Mouse (Mus musculus) gastrocnemius, adult 8-10 months (tissue): ENCODE measurements at regions not wholly inside any gene's neighbourhood (a gene's known extent, or its start where the extent isn't known, plus 50 kb on each side); places are given as distances from the start of the nearest gene placed in this dataset.

Experiments
- DNase-seq, 2 experiments: peaks; one replicate each; pipeline ENCODE4 v3.0.0; 2022; ENCODE audit warnings: low spot score in 2 of 2

DNA sequence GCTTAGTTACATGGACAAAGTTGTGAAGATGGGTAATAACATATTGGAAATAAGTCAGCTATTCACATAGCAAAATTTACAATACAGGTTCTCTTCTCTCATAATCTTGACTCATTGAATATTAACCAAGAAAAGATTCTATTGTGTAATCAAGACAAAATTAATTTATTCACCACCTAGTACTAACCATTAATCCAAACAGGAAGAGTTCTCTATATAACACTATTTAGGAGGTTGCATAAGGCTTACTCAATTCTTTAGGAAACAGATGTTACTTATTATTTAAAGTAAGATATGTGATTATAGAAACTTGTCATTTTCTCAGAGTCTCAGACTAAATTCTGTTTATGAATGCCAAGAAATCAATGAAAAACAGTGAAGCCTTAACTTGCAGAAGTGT lies 600.4 kb upstream of the Tusc1 start:
- no peak for DNase-seq

DNA sequence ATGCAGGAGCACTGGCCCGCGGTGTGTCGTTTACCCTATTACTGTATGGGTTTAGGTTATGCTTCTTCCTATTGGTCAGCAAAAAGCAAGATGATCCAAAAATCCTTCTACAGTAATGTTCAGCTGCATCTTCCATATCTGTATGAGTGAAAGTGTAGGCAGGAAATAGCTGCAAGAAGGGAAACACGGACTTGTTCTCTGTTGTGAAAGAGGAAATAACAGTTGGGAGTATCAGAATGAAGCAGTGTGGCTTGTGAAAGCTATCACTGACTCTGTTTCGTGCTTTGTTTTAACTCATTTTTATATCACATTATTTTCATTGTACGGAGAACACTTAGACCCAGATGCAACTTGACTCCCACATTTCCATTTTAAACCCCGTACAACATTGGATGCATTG lies 591.8 kb upstream of the Tusc1 start:
- no peak for DNase-seq

DNA sequence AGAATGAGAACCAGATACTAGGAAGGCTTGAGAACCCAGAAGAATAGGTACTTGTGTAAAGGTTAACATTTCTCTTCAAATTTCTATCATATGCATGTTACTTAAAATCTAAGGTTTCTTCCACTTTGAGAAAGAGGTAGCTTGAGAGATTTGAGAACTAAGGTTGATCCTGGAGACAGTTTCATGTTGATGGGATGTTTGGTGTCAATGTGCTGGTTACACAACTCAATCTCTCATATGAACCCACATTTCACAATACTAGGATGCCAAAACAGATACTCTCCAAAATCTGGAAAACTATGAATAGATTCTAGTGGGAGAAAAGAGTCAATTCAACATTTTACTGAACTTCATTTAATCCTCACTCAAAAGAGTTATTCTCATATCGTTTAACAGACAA lies 589.1 kb upstream of the Tusc1 start:
- no peak for DNase-seq

DNA sequence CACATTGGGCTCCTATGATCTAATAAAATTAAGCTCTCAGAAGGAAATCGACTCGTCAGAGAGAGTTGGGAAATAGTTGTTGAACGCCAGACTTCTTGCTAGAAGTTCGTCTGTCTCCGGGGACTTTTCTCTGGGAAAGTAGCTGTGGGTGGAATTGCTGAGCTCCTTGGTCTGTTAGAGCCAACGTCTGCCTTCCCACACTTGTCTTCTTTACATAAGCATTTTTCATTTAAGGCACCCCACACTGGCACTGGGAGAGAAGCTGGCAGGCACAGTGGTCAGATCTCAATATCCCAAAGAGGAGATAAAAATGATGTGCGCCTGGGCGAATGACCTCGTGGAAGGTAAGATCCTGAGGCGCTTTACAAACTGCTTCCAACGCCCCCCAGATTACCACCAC lies 551.3 kb upstream of the Tusc1 start:
- no peak for DNase-seq

DNA sequence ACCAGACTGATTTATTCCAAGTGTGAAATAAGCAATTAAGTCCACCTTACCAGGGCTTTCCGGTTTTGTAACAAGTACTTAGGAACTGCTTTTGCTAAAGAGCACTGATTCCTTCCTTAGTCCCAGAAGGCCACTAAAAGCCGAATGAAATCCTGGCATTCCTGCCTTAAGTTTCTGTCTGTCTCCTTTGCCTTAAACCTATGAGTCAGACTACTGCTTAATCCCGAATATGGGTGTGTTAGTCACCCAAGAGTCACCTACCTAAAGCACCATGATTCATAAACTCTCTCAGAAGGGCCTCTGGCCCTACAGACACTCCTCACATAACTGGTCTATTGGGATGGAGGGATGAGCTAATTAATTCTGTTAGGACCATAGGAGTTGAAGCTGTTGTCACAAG lies 546.0 kb upstream of the Tusc1 start:
- DNase-seq: no peak

DNA sequence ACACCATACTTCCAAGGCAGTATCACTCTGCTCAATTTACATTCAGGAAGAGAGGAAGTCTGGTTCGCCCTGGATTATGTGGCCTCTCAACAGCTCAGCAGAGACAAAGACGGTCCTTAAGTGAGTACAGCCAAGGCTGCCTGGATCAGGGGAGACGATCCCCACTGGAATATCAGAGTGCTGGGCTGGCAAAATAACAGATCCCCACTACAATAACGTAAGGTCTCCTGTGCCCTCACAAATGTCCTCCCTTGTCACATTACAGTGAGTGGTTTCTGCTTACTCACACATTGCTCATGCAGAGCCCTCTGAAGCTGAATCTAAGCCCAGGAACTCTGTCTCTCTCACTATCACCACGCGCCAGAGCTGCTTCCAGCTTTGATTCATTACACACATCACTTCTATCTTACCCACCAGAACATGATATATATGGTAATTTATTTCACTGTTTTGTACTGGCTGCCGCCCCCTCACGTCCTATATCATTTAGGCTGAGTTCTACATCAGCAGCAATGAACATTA lies 544.1 kb upstream of the Tusc1 start:
- no peak for DNase-seq

DNA sequence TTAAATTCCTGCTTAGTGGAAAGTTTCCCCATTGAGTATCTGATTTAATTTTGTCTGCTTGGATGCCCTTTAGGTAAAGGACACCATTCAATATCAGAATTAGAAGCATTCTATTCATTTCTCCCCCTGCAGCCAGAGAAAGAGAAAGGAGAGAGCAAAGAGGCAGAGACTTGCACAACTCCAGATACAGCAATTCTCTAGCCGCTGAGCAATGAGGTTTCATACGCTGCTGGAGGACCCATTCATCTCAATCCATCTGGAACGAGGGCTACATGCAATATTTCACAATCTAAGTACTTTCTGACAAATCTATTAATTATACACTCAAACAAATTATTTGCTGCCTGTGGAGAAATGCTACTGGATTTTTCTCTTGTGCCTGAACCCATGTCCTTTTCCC lies 538.0 kb upstream of the Tusc1 start:
- DNase-seq: no peak

DNA sequence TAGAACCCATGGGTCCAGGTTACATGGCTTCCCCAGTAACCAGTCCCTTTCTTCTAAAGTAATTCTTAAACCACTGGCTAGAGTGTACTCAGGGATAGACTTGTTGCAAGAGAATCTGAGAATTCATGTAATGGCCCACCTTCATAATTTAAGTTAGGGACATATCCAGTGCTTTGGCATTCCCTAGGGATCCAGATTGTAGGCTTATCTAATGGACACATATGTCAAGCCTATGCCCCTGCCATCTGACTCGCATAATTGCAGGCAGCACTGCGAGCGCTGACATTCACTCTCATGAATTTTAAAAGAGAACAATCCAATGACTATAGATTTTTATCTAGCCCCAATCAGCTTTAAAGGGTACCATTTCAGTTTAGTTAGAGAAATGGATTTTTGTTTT lies 518.1 kb upstream of the Tusc1 start:
- DNase-seq: no peak

DNA sequence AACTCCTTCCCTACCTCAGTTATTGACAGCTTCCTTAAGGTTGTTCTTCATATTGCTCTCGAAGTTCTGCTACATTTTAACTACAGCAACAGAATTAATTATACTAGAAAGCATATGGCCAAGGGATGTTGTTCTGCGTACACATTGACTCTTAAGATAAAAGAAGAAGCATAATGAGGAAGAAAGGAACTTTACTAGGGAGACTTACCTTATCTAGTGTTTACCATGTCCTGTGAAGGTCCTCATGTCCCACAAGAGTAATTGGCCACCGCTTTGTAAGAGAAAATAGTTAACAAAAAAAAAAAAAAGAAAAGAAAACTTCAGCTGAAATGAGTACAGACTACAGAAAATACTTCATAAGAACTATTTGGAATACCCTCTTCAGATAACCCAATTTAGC lies 513.9 kb upstream of the Tusc1 start:
- no peak for DNase-seq

DNA sequence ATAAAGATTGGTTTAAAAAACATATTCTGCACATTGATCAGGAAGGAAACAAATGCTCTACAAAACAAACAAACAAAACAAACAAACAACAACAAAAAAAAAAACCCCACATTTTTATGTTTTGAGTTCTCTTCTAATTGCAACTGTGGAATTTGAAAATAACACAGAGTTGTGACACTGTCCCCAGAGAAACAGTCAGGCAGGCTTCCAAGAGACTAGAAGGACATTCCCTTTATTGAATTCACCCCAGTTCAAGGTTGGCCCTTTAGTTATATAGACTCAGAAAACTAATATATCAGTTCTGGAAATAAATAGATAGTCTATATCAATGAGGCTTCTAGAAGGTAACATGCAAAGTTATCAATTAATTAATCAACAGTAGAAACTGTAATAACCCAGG lies 495.4 kb upstream of the Tusc1 start:
- no peak for DNase-seq

DNA sequence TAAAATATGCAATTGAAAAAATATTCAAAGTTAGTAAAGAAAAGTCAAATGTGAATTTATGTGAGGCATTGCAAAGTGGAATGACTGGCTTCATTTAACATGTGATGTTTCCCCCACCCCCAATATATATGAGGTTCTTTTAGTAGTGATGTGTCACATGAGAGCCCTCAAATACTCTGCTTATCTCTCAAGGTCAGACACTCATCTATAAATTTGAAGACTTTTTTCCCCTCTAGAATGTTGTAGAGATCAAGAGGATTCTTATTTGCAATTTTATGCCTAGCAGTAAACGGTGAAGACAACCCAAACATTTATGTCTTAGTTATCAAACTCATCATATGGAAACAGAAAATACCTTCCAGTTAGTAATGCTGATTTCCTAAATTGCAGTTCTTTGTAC lies 457.8 kb upstream of the Tusc1 start:
- DNase-seq: no peak

DNA sequence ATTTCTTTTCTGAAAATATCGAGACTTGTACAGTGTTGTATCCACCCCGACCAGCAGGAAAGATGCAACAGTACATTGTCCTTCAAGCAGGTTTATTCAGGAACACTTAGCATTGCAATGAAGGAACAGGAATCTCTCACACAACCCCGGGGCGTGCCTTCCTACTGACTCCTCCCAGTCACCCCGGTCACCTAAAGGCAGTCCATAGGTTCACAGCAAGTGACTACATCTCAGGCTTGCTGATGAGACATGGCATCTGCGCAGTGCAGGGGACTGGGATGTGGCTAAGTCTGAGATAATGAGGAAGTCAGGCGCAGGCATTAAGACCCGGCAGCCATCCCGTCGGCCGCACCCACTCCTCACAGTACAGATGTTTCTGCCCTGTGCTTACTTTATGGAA lies 454.8 kb upstream of the Tusc1 start:
- DNase-seq: no peak

DNA sequence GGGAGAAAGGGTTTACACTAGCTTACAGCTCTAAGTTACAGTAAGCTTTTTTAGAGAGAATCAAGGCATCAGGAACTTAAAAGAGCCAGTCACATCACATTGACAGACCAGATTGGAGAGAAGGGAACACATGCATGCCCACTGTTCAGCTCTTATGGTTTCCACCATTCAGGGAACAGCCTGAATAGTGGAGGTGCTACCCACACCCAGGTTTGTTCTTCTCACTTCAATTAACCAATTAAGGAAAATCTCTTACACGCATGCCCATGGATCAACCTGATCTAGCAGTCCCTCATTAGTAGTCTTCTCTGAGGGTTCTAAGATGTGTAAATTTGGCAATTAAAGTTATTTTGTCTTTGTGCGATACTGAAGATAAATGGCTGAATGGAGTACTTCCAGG lies 419.2 kb upstream of the Tusc1 start:
- no peak for DNase-seq

DNA sequence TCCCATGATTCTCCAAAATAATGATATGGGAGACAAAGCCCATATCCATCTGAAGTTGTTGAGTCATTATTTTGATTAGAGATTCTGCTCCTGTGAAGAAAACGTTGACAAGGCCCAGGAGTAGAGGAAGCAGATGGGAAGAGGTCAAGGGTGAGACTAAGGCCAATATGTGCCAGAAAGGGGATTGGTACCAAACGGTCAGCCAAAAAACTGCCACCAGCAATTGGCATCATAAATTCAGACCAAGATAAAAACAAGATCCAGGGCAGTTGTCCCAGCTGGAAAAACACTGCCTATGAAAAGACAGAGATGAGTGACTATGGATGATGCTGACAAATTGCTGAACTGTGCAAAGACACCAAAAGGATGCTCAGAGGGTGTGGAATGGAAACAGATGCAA lies 411.0 kb upstream of the Tusc1 start:
- DNase-seq: no peak

DNA sequence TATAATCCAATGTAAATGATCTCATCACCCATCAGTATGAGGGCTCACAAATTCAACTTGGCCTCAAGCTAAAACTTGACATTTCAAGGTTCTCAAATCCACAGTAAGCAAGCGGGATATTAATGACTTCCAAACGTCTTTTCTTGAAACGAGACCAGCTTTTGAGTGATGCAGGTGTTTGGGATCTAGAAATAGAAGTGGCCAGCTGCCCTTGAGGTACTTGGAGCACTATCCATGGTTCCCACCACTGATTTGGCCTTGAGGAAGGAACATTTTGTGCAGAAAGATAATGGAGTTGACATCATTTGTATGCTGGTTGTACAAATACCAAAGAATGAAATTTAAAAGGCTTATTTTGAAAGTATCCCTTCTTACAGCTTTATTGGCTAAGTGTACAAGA lies 378.4 kb upstream of the Tusc1 start:
- no peak for DNase-seq

DNA sequence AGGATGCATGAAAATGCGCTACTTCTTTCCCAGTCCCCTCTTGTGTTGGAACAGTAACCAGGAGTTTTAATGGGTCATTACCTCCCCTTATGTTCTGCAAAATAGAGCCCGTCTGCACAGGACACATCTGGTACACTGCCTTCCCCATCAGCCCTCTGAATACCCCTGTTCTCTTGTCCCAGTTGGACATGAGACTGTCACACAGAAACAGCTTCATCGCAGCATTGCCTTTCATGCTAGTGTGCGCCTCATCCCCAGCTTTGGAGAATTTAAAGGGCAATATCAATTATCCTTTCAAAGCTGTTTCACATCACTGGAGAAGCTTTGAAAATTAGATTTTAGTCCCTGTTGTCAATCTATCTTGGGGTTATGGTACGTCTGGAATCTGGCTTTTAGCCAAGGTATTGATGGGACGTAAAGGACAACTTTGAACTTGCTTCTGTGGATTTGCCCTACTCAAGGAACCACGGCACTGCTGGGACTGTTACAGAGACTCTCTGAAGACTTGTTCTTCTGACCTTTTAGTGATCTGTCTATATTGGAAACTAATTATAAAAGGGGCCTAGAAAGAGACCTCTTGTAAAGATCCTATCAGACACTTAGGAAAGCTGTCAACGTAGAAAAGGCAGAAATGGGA lies 341.2 kb upstream of the Tusc1 start:
- no peak for DNase-seq

DNA sequence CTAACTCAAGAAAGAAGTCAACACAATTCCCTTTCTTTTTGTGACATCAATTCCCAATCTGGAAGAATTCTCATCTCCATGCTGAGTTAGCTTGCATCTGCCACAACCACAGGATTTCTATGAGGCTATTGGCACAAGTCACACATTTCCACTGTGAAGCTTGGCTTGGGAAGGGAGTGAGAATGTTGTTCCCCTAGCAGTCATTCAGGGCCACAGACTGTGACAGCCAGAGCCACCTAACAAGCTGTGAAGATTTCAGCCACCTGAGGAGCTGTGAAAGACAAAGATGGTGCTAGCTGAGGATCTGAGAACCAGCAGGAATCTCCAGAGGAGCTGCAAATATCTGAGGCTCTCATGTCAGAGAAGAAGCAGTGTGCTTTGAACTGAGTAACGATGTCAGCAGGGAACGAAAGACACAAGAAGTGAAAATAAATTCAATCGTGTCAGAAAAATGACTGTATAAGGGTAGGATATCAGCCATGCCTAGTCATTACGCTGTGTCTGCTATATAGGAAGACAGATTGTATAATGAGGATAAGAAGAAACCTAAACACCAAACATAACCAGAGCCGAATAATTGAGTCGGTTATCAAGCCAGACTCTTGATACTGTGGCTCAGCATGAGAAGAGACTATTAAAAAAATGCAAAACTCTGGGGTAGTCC lies 340.6 kb upstream of the Tusc1 start:
- DNase-seq: no peak

DNA sequence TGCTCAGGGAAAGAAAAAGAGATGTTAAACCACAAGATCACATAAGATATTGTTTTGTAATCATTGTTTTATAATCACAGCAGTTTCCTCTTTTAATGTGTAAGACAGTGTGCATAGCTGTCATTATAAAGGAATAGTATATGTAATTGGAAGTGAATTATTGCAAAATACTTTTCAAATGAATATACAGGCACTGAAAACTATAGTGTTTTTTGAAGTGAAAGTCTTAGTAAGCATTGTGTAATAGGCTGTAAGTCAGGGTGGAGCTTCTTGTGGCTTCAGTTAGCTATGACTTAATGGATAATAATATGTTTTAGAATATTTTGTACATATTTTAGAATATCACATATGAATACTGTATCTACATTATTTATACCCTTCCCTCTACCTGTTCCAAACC lies 333.7 kb upstream of the Tusc1 start:
- no peak for DNase-seq

DNA sequence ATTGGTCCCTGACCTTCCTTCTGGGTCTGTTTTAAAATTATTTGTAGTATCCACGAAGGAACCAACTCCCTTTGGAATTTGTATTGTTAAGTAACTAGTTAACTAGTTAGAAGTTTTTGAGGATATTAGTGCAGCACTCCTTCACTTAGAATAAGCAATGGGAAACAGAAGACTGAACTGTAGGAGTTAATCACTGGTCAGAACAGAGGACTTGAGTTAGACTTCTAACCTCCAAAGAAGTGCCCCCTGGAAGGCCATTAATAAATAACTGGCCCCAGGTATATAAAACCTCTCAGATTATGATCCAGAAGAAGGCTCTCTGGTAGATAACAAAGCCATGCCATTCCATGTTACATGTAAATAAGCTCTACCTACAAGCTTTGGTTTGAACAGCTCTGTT lies 329.0 kb upstream of the Tusc1 start:
- no peak for DNase-seq

DNA sequence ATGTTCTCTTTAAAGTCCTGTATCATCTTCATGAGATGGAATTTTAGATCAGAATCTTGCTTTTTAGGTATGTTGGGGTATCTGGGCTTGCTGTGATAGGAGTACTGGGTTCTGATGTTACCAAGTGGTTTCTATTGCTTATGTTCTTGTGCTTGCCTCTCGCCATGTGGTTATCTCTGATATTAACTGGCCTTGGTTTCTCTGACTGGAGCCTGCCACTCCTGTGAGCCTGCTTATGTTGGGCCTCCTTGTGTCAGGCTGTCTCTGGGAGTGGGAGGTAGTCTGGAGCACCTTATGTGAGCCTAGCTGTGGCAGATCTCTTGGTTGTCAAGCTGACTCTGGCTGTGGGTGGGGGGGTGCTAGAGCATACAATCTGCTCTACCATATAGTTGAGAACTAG lies 302.9 kb upstream of the Tusc1 start:
- no peak for DNase-seq

DNA sequence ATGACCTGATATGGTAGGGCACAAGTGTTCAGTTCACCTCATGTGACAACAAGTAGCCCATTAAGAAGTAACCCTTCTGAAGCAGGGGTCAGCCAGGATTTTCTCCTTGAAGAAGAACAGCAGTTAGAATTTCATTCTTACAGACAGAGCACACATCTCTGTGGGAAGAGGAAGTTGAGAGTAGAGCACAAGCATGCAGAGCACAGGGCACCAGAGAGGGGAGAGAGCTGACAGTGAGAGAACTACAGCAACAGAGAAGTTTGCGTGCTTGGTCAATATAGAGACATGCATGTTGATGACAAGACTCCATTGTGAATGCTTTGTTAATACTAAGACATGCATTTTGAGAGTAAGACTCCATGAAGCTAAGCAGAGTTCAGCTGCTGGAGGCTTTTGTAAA lies 263.2 kb upstream of the Tusc1 start:
- no peak for DNase-seq

DNA sequence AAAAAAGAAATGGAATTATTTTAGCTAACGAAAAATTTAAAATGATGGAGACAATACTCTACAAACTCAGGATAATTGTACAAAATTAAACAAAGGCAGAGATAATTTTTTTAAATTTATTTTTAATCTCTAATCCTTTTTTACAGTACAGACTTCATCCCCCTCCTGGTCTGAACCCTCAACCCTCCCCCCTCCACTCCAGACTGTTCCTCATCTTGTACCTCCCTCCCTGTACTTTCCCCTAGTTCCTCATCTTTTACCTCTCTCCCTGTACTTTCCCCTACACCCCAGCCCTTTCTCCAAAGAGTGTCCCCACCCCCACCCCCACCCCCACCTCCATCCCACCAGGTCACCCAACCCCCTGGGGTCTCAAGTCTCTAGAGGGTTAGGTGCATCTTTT lies 249.0 kb upstream of the Tusc1 start:
- DNase-seq: no peak

DNA sequence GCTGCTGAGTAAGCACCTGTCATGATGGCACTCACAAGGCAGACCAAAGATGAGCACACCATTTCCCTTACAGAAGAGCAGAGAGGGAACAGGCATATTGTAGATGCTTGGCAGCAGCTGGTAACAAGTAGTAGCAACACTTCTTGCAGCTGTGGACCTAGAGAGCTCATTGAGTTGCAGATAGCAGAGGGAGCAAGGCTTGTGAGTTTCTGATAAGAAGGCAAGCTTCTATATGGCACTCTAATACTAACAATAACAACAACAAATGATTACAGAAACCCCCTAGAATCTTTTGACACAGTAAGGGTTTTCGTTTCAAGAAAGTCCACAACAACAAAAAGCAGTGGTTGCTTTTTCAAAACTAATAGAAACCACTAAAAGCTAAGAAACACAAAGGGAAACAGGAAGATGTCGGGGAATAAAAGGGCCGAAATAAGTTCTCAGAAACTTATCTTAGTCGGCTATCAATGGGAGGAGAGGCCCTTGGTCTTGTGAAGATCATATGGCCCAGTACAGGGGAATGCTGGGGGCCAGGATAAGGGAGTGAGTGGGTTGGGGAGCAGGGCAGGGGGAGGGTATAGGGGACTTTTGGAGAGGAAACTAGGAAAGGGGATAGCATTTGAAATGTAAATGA lies 248.5 kb upstream of the Tusc1 start:
- DNase-seq: no peak
